Mouse (Mus musculus): ENCODE data around the gene Itga2b.

DNA sequence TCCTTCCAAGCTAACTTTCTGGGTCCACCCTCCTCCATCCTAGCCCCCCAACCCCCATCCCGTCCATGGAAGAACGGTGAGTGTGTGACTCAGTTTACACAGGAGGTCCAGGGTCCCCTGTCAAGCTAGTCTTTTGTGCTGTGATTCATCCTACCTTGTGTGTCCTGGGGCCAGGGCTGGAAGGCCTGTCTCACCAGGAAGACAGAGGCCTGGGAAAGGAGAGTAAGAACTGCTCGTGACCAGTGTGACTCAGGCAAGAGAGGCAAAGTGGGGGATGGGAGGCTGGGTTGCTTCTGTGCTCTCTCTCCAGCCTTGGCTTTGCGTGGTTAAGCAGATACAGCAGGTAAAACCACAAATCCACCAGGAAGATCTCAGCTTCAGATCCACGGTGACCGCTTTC lies 45.3 kb downstream of the Itga2b start:
- TF ChIP-seq CTCF (IDR thresholded peaks at IDR 0.05; ENCODE audit: control insufficient read depth, insufficient read depth, low read length) (no peak), POLR2A (IDR thresholded peaks at IDR 0.05; ENCODE audit: borderline replicate concordance, control insufficient read depth, low read depth, low read length) (no peak)

All from bone marrow, adult 2 months (tissue).